Comparison of ENCODE assay signal across 8 mouse cellular contexts in genomic region chr10:93335828-93336461, GRCm38 (mm10). TPM values are rescaled to one million over a fixed set of nuclear protein-coding genes. Genes with fewer than 3 reads are reported as not detected.
DNase-seq lines count a peak whose midpoint lies in the region; ATAC-seq and TF ChIP-seq lines count a peak whose summit lies in the region.

No protein-coding gene starts in this region.

- intact Hi-C loops in heart, postnatal 25 days (cut with DNase I): loop anchor here (1.0 to 2.0 kb wide), 5 partner anchors 23 to 89 kb away; no protein-coding TSS in a partner anchor

- no peaks in the 10 kb centered on the region for H3K9me3 ChIP-seq in E14TG2a.4 (ENCODE audit: low read length)
- no peaks in the 10 kb centered on the region for H3K9me3 ChIP-seq in liver, embryonic 11.5 days (ENCODE audit: control insufficient read depth, low read length)

- no peaks in the 10 kb centered on the region for H3K27me3 ChIP-seq in E14TG2a.4 (ENCODE audit: insufficient read depth, low read length)
- H3K27me3 ChIP-seq in liver, embryonic 11.5 days (replicated peaks; ENCODE audit: control insufficient read depth, insufficient read depth, low read length): no peaks in the 10 kb centered on the region

- no peak overlapping the region for H3K9ac ChIP-seq in liver, embryonic 11.5 days (ENCODE audit: low read depth, low read length)

- H3K27ac ChIP-seq in bone marrow macrophage, adult 2 months (ENCODE audit: insufficient read depth, low read depth, low read length): peak overlapping the region; percentile 66
- H3K27ac ChIP-seq in liver, embryonic 11.5 days (ENCODE audit: low read depth, low read length): no peak overlapping the region

- peak overlapping the region; percentile 13; the same call in 1 of the 2 replicates for H3K4me2 ChIP-seq in liver, embryonic 11.5 days

- DNase-seq in heart, postnatal 25 days (ENCODE audit: low spot score): peak; percentile 77
- no peak for DNase-seq in liver, embryonic 11.5 days (ENCODE audit: low spot score)
- peak; percentile 64 for DNase-seq in skeletal muscle tissue, adult 2 months (ENCODE audit: low read depth, low spot score)
- DNase-seq in cerebellum, adult 8-10 months: no peak
- no peak for DNase-seq in cerebellum, postnatal 4 days (ENCODE audit: low spot score in 2 of 2)
- no peak for DNase-seq in Muller cell, postnatal 12 days (ENCODE audit: inconsistent ontology term)

- no peak for TF ChIP-seq POLR2A in bone marrow macrophage, adult 2 months (IDR thresholded peaks at IDR 0.05; ENCODE audit: borderline replicate concordance, low read depth, low read length)

- H3K4me1 ChIP-seq in E14TG2a.4 (replicated peaks; ENCODE audit: low read depth, low read length): peaks cover 40% of the 10 kb centered on the region
- peaks cover 27% of the 10 kb centered on the region for H3K4me1 ChIP-seq in bone marrow macrophage, adult 2 months (ENCODE audit: control insufficient read depth, insufficient read depth, low read length)
- no peaks in the 10 kb centered on the region; the same call in 1 of the 2 replicates for H3K4me1 ChIP-seq in liver, embryonic 11.5 days (replicated peaks; ENCODE audit: control insufficient read depth, insufficient read depth, low read length)

- no peak for TF ChIP-seq CTCF in E14TG2a.4 (conservative IDR thresholded peaks at IDR 0.05; ENCODE audit: low read length)
- TF ChIP-seq CTCF in bone marrow macrophage, adult 2 months (IDR thresholded peaks at IDR 0.05; ENCODE audit: low read depth, low read length): no peak

- H3K36me3 ChIP-seq in E14TG2a.4 (ENCODE audit: insufficient read depth, low read length): no peaks in the 10 kb centered on the region
- no peaks in the 10 kb centered on the region for H3K36me3 ChIP-seq in liver, embryonic 11.5 days (ENCODE audit: control insufficient read depth, insufficient read depth, low read length)

- 0 out of 2 replicates have a peak overlapping the region, but pooled peaks have one; percentile 7 for H3K4me3 ChIP-seq in E14TG2a.4 (replicated peaks; ENCODE audit: low read length)
- peak overlapping the region; percentile 40 for H3K4me3 ChIP-seq in bone marrow macrophage, adult 2 months (ENCODE audit: insufficient read depth, low read length)
- H3K4me3 ChIP-seq in liver, embryonic 11.5 days (ENCODE audit: low read depth, low read length): no peak overlapping the region

- WGBS in liver, embryonic 11.5 days: 45% methylated on average over 16 of the region's 16 CpGs

- peak; percentile 48 for ATAC-seq in liver, embryonic 11.5 days (replicated peaks; ENCODE audit: low FRiP score)

RNA-seq across cellular contexts. Expression of gene Elk3, which starts 25.0 kb away (rescaled TPM):
- polyA plus RNA-seq in bone marrow macrophage, adult 2 months (2012; ENCODE audit: insufficient read depth, insufficient read length, missing spikeins): 57.2 and 65.1 TPM in 2 replicates
- total RNA-seq in heart, postnatal 25 days (2021): 10 to 100 TPM; 45.1 to 48.7 TPM
- 15.9 and 17.6 TPM in 2 replicates for polyA plus RNA-seq in liver, embryonic 11.5 days (2014; fragmentation: Nextera tagmentation; extraction: Ambion mirVana)

Comparison
In these comparisons a context has a peak if more than half of its experiments do, and no peak if none do; other contexts are left out.
1. DNase-seq: peak in heart, postnatal 25 days (single experiment) and skeletal muscle tissue, adult 2 months (single experiment); none in liver, embryonic 11.5 days (single experiment), cerebellum, adult 8-10 months (single experiment), cerebellum, postnatal 4 days (0 of 2) and Muller cell, postnatal 12 days (single experiment).